Mouse (Mus musculus) mature B cell (primary cell): ENCODE results near the gene Pdlim5.

Experiments
- in situ Hi-C: fragments of 300-500 bp; cut with MboI; formaldehyde crosslinking; loops from 2 replicates; pipeline ENCODE4 v1.14.3; 2019

Pdlim5 gene

GRCm38 (mm10) chr3:142339440-142340251, 55.9 kb downstream of the Pdlim5 start:
- in situ Hi-C loops, result no loop called here

GRCm38 (mm10) chr3:142338058-142338457, 57.4 kb downstream of the Pdlim5 start:
- in situ Hi-C loops, result no loop called here

- in situ Hi-C loops, result no loop called here
Measured at GRCm38 (mm10) chr3:142334496-142334895, 61.0 kb downstream of the Pdlim5 start.

DNA sequence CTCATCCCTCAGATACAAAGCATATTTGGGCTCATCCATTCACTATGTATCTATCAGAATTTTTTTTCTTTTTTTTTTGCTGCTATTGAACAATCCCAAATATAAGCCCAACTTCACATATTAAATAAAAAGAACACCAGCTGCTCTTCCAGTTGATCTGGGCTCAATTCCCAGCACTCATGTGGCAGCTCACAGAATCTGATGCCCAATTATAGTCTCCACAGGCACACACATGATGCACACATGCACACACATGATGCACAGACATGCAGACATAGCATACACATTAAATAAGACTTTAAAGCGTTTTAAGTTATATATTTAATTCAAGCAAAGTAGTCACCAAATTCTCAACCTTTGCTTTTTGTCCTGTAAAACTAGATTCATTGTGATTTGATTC, 62.0 kb downstream of the Pdlim5 start:
- in situ Hi-C loops, result no loop called here

DNA sequence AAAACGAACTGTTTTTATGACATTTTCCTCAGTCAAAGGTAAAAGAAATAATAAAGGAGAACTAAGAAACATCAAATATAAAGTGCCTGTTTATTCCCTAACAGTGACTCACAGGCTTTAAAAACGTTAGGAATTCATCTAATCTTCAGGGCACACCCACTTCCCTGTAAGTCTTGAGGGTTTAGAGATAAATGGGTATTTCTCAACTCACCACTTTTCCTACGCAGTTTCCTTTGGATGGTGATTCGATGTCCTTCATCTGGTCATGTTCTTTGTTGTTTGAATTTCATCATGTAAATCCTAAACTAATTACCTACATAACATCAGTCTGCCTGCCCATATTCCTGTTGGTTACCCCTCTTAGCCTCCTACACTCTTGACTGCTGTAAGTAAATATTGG, 62.8 kb downstream of the Pdlim5 start:
- in situ Hi-C loops, result no loop called here

DNA sequence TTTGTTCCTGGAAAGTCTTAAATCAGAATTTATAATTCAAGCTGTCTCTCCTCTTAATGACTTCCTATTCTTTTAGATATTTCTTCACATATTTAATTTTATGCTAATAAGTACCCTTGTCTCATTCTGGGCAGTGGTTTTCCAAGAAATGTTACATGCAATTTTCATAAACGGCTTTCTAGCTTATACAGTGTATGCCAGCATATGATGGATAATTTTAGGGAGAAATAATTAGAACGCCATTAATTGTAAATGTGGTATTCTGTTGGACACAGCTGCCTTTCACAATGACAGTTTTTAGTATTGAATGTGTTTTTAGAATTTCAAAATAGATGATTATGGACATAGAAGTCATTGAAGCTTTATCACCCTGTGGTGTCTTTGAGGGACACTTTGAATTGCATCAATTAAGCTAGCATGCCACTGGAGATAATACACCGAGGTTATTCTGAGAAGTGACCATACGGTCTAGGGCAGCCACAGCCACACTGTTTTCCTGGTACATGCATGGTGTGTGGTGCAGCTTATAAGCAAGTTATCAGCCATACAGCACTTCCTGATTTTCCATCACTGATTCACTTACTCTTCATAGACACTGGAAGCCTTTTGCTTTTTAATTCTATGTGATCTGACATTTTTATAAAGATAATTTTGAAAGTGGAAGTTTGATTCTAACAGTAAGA, 63.5 kb downstream of the Pdlim5 start:
- in situ Hi-C loops, result no loop called here

DNA sequence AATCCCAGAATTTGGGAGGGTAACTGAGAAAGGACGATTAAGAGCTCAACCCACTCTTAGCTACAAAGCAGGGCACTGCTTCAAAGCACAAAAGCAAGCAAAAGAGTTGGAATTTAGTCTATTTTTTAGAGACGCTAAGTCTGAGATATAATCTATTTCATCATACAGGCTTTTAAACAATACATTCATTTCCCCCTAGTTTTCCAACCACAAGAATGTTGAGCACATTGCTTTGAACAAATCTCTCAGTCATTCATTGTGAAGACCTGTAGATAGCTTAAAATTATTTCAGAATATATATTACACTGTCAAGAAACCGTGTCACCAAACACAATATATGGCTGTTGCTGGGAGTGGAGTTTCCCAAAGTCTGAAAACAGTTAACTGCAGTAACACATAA, 65.1 kb downstream of the Pdlim5 start:
- in situ Hi-C loops, result no loop called here

GRCm38 (mm10) chr3:142323592-142323991, 71.9 kb downstream of the Pdlim5 start:
- in situ Hi-C loops, result no loop called here

DNA sequence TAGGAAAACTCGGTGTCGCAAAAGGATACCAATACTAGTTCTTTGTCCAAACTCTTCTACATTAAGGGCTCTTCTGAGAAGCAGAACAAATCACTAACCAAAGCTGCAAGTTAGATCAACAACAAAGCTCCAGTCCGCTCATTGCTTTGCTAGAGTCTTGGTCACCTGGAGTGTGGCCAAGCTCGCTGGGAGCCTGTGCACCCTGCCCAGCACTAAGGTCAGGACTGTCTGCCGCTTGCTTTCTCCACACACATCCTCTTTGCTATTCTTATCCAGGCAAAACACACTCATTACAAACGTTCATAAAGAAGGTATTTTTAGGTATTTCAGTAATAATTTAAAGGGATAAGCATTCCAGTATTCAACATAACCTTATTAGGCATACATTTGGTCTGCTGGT, 73.6 kb downstream of the Pdlim5 start:
- in situ Hi-C loops, result no loop called here

DNA sequence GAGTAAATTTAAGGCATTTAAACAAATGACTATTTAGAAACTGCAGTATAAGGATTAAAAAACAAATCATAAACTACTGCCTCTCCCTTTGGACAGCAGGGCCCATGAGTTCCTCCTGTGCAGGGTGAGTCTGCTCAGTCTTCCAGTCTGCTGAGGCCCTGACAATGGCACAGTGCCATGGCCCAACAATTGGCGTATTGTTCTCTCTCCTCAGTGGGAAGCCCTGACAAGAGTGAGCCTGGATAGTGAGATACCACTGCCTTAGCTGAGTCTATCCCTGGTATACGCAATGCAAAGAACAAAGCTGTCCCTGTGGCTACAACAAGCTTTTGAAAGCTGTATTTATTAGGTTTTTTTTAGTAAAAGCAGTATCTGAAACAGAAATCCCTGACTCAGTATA, 77.3 kb downstream of the Pdlim5 start:
- in situ Hi-C loops, result no loop called here

DNA sequence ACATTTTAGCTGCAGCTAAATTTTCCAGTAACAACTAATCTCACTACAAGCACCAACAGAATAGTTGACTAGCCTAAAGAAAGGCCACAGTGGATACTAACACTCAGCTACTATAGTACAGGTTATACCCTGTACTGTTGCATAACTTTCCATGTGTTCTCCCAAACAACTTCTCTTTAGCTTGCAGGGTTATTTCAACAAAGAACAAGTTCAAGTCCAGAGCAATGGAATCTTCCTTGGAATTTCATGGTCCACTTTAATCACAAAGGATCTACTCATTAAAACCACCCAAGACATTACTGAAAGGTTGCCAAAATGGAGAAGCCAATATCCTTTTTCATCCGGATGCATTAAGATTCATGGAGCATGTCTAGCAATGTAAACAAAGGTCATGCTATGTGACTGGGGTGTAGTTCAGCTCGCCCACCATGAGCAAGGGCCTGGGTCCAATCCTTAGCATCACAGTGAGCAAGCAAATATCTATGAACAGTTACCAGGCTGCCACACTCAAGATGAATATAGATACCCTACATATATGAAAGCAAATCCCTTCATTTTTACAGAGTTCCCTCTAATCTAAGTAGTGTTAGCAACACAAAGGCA, 79.3 kb downstream of the Pdlim5 start:
- in situ Hi-C loops, result no loop called here

GRCm38 (mm10) chr3:142311075-142311474, 84.4 kb downstream of the Pdlim5 start:
- in situ Hi-C loops, result no loop called here

GRCm38 (mm10) chr3:142310446-142310845, 85.0 kb downstream of the Pdlim5 start:
- in situ Hi-C loops, result no loop called here

DNA sequence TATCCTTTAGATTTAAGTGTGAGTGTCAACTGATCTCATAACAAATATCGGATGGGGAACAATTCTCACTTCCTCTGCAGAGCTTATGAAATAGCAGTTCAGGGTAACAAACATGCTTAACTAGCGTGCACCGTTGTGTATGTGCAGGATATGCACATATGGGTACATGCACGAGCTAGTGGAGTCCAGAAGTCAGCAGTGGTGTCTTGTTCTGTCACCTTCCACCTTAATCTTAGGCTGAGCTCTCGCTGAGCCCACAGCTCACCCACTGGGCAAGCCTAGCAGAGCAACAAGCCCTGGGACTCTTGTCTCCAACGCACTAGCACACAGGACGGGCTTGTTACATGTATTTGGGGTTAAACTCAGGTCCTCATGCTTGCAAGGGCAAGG, 100.2 kb downstream of the Pdlim5 start:
- in situ Hi-C loops, result loop anchor here (10.0 kb wide), 1 partner anchor 180 kb away; no protein-coding TSS in a partner anchor

GRCm38 (mm10) chr3:142294616-142295286, 100.7 kb downstream of the Pdlim5 start:
- in situ Hi-C loops, result loop anchor here (10.0 kb wide), 1 partner anchor 180 kb away; no protein-coding TSS in a partner anchor

DNA sequence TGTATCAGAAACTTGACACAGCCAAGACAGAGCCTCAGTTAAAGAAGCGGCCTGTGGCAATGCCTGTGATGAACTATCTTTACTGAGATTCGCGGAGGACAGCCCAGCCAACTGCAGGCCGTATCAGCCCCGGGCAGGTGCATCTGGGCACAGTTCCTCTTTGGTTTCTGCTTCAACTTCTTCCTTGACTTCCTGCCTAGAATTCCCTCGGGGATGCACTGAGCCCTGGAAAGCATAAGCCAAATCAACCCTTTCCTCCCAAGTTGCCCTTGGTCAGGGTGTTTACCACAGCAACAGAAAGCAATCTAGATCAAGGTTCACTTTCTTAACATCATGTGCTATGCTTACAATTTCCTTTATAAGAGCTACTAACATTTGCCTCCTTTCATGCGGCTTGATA, 101.9 kb downstream of the Pdlim5 start:
- in situ Hi-C loops, result loop anchor here (10.0 kb wide), 1 partner anchor 181 kb away; no protein-coding TSS in a partner anchor

DNA sequence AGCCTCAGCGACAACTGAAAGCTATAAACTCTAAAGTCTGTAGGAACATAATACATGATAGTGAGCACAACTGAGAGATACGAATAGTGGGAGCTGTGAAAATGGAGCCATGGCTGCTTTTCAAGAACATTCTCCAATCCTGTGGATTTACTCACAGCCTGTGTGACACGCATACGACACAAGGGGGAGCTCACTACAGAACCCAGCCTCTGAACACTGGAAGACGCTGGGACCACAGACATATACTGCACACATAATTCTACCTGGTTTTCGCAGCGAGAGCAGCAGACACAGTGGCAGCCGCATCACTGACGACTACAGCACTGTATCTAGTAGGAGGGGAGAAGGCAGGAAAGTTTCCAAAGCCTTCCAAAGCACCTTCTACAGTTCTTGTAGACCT, 112.8 kb downstream of the Pdlim5 start:
- in situ Hi-C loops, result no loop called here

GRCm38 (mm10) chr3:142281656-142282055, 113.8 kb downstream of the Pdlim5 start:
- in situ Hi-C loops, result no loop called here

DNA sequence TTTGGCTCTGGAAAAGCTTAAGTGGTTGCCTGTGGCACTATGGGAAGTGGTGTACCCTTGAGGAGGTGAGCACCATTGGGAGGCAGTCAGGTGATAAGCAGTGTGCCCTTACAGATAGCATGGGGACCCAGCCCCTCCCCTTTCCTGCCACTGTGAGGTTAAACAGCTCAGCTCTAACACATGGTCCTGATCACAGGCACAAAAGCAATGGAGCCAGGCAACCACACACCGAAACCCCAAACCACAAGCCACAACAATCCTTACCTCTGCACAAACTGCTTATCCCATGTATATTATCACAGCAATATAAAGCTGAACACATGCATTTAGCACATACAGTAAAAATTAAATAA, 114.4 kb downstream of the Pdlim5 start:
- in situ Hi-C loops, result no loop called here

- in situ Hi-C loops, result no loop called here
Measured at GRCm38 (mm10) chr3:142280366-142281092, 115.0 kb downstream of the Pdlim5 start.

- in situ Hi-C loops, result no loop called here
Measured at GRCm38 (mm10) chr3:142279011-142279410, 116.5 kb downstream of the Pdlim5 start.

DNA sequence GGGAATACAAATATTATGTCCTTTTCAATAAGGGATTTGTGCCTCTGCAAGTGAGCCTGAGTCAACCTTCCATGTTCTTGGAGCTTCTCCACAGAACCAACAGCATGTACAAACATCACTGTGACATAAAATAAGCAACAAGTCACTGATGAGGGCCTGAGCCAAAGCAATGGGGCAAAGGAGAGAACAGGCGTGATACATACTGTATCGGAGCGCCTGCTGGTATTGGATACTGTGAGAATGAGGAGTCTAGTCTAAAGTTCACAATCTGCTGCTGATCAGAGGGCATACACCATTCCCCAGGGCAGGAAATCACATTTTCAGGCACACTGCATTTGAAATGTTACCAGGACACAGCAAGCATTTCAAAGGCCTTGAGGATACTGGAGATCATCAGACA, 119.0 kb downstream of the Pdlim5 start:
- in situ Hi-C loops, result no loop called here
